Mouse (Mus musculus) forebrain, embryonic 14.5 days (tissue): ENCODE measurements around the gene Fam169b. TPM values are rescaled to one million over a fixed set of nuclear protein-coding genes. Genes with fewer than 3 reads are reported as not detected.
"Not testable (repeated sequence)": the region's sequence is repeated elsewhere in the genome, so short reads cannot be mapped to it uniquely, and the experiment has no call there.

Experiments
- ATAC-seq: fragments of 200-750 bp; cut with Nextera tagmentation; 2 replicates; pipeline ENCODE4 v1.8.0; 2017; ENCODE audit warnings: mild to moderate bottlenecking, moderate library complexity
- DNase-seq: peaks from one replicate; pipeline ENCODE4 v3.0.0-alpha.2; 2015; ENCODE audit warnings: low spot score
- H3K27ac ChIP-seq: fragments of 300-500 bp; sonication (generic); 2 replicates; pipeline ENCODE4 v1.5.1; 2014; ENCODE audit warnings: low read depth, mild to moderate bottlenecking, control low read depth, low read length, moderate library complexity
- H3K27me3 ChIP-seq: fragments of 300-500 bp; sonication (generic); replicated peaks from 2 replicates; pipeline ENCODE4 v1.6.1; 2014; ENCODE audit warnings: low read length, control low read depth, mixed read lengths; ENCODE audit not compliant: control insufficient read depth, insufficient read depth
- H3K36me3 ChIP-seq: fragments of 300-500 bp; sonication (generic); 2 replicates; pipeline ENCODE4 v1.6.1; 2014; ENCODE audit warnings: low read length, control low read depth; ENCODE audit not compliant: control insufficient read depth, insufficient read depth
- H3K4me1 ChIP-seq: fragments of 300-500 bp; sonication (generic); 2 replicates; pipeline ENCODE4 v1.6.1; 2014; ENCODE audit warnings: antibody characterized with exemption, low read length, control low read depth; ENCODE audit not compliant: control insufficient read depth, insufficient read depth
- H3K4me2 ChIP-seq: fragments of 300-500 bp; sonication (generic); 2 replicates; pipeline ENCODE4 v1.6.1; 2014; ENCODE audit warnings: mild to moderate bottlenecking, control low read depth, low read length
- H3K4me3 ChIP-seq: fragments of 300-500 bp; sonication (generic); 2 replicates; pipeline ENCODE4 v1.5.1; 2014; ENCODE audit warnings: low read depth, low read length, control low read depth
- H3K9ac ChIP-seq: fragments of 300-500 bp; sonication (generic); 2 replicates; pipeline ENCODE4 v1.6.1; 2014; ENCODE audit warnings: mild to moderate bottlenecking, low read length, control low read depth, moderate library complexity
- H3K9me3 ChIP-seq: fragments of 300-500 bp; sonication (generic); replicated peaks from 2 replicates; pipeline ENCODE4 v1.6.1; 2016; ENCODE audit warnings: low read length, control low read depth, mixed read lengths; ENCODE audit not compliant: control insufficient read depth
- WGBS: fragments of 180-500 bp; shearing (Covaris S2); extraction: QIAGEN DNeasy Blood & Tissue Kit; methylation state at CpG from one replicate; pipeline ENCODE4 v1.1.7; 2014; 5-methylcytosine and 5-hydroxymethylcytosine counted together
- polyA plus RNA-seq: library from polyadenylated mRNA; unstranded; fragments of >200 nt; fragmentation: Nextera tagmentation; extraction: Ambion mirVana; gene quantifications from 2 replicates; pipeline ENCODE4 v1.2.1, GENCODE M21; 2014

Fam169b gene
- polyA plus RNA-seq, 1 experiment from 2014 or later, result 0.11 TPM

DNA sequence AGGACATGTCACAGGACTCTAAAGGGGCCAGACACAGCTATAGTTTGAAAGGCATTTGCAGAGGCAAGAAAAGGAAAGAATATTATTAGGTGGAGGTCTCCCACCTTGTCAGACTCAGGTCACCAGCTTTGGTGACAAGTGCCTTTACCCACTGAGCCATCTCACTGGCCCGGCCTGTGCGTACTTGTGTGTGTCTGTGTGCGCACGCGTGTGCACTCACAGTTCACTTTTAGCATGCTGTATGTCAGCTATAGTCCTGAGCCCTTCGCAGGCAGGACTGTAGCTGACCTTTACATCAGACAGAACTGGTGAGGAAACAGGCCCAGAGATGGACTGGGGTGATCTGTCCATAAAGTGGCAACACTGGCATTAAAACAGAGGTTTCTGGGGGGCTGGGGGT lies 4.7 kb downstream of the Fam169b start:
- H3K9ac ChIP-seq, result no peak overlapping the region
- 92% methylated on average over 6 of the region's 6 CpGs for WGBS
- H3K27ac ChIP-seq, result no peak overlapping the region
- H3K4me2 ChIP-seq, result no peak overlapping the region
- H3K9me3 ChIP-seq, result no peaks in the 10 kb centered on the region
- H3K4me1 ChIP-seq, result peaks cover 9% of the 10 kb centered on the region
- no peak overlapping the region for H3K4me3 ChIP-seq
- H3K36me3 ChIP-seq, result no peaks in the 10 kb centered on the region
- H3K27me3 ChIP-seq, result peaks cover 7% of the 10 kb centered on the region; the same call in 1 of the 2 replicates
- DNase-seq (no peak), ATAC-seq (no peak)

DNA sequence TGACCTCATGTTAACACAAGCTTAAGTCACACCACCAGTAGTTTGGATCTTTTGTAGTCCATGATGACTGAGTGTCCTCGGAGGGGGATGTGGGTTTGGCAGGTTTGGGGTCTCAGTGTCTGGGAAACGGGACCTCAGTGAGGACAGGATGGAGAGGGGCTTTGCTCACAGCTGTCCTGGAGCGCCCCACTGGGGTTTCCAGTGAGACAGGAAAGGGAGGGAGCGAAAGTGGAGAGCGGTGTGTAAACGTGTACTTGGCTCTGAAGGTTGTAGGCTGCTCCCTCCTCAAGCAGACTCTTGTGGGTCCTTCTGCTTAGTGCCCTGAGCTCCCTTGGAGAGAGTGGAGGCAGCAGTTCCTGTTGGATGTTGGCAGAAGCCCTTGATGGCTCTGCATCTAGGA lies 5.3 kb downstream of the Fam169b start:
- no peak for ATAC-seq

DNA sequence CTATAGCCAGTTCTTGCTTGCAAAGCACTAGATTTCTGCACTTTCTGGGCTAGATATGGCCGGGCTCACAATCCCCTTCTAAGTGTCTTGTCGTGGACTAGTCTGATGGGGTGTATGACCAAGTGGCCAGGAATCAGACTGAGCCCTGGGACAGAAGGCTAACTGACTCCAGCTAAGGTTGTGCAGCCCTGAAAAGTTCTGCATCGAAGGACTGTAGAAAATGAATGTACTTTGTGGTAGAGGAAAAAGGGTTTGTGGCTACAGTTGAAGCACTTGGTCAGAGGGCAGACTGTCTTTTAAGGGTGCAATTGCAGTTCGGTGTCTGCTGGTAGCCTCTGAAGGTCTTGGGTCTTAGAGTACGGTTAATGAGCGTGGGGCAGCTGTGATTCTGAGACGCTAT lies 5.8 kb downstream of the Fam169b start:
- no peak for ATAC-seq
- DNase-seq, result no peak
- H3K27me3 ChIP-seq, result peaks cover 7% of the 10 kb centered on the region; the same call in 1 of the 2 replicates
- no peaks in the 10 kb centered on the region for H3K9me3 ChIP-seq
- H3K36me3 ChIP-seq, result no peaks in the 10 kb centered on the region
- H3K4me1 ChIP-seq, result peaks cover 9% of the 10 kb centered on the region
- no peak overlapping the region for H3K27ac ChIP-seq
- no peak overlapping the region for H3K4me2 ChIP-seq
- H3K4me3 ChIP-seq, result no peak overlapping the region
- H3K9ac ChIP-seq, result no peak overlapping the region
- WGBS, result 85% methylated on average over 7 of the region's 7 CpGs

More for the DNA sequence above, 5.3 kb downstream of the Fam169b start:
- peaks cover 9% of the 10 kb centered on the region for H3K4me1 ChIP-seq
- peaks cover 7% of the 10 kb centered on the region; the same call in 1 of the 2 replicates for H3K27me3 ChIP-seq
- H3K4me3 ChIP-seq, result no peak overlapping the region
- WGBS, result 82% methylated on average over 6 of the region's 6 CpGs
- no peak for DNase-seq
- H3K4me2 ChIP-seq, result no peak overlapping the region
- H3K9ac ChIP-seq, result no peak overlapping the region
- no peaks in the 10 kb centered on the region for H3K9me3 ChIP-seq
- H3K27ac ChIP-seq, result no peak overlapping the region
- no peaks in the 10 kb centered on the region for H3K36me3 ChIP-seq

- Histone ChIP-seq H3K36me3 (no peaks in the 10 kb centered on the region), H3K4me3 (no peak overlapping the region), H3K4me1 (peaks cover 9% of the 10 kb centered on the region), H3K9ac (no peak overlapping the region), H3K4me2 (no peak overlapping the region), H3K9me3 (no peaks in the 10 kb centered on the region), H3K27ac (no peak overlapping the region), H3K27me3 (peaks cover 7% of the 10 kb centered on the region; the same call in 1 of the 2 replicates)
- no peak for ATAC-seq
- no peak for DNase-seq
- WGBS, result 95% methylated on average over 19 of the region's 19 CpGs
Observed at GRCm38 (mm10) chr7:68280352-68280869, 6.8 kb downstream of the Fam169b start.

- Histone ChIP-seq H3K27ac (no peak overlapping the region), H3K9ac (no peak overlapping the region), H3K9me3 (no peaks in the 10 kb centered on the region), H3K4me1 (peaks cover 2% of the 10 kb centered on the region), H3K4me3 (no peak overlapping the region), H3K27me3 (peaks cover under 1% of the 10 kb centered on the region; the same call in 1 of the 2 replicates), H3K4me2 (no peak overlapping the region), H3K36me3 (no peaks in the 10 kb centered on the region)
- DNase-seq (no peak), ATAC-seq (no peak)
- 70% methylated on average over 5 of the region's 5 CpGs for WGBS
Observed at GRCm38 (mm10) chr7:68281341-68281740, 7.7 kb downstream of the Fam169b start.

DNA sequence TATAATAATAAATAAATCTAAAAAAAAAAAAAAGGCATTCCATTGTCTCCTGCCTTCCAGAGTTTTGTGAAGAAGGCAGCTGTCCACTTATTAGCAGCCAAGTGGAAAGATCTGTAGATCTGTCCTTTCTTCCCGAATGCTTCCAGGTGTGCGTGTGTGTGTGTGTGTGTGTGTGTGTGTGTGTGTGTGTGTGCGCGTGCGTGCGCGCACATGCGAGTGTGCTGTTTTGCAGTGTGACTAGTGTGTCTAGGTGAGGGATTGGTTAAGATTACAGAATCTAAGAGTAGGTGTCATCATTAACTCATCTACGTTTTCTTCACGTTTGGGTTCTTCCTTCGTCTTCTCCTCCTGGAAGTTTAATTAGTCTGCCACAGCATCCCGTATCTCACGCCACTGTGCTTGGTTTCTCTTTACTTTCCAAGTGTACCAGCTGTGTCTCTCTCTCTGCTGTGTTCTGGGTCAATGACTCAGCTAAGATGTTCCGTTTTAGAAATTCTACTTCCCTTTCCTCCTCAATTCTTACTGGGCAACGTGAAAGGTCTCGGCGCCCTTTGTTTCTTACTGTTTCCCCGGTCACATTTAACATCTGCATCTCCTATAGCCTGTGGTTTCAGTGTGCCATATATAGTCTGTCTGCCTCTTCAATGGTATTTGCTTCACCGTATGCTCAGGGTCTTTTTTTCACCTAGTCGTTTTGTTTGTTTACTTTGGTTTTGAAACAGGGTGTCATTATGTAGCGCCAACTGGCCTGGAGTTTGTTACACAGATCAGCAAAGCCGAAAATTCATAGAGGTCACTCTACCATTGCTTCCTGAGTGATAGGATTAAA lies 8.9 kb downstream of the Fam169b start:
- Histone ChIP-seq H3K36me3 (no peaks in the 10 kb centered on the region), H3K4me2 (no peak overlapping the region), H3K27me3 (no peaks in the 10 kb centered on the region), H3K9ac (no peak overlapping the region), H3K4me3 (no peak overlapping the region), H3K9me3 (no peaks in the 10 kb centered on the region), H3K27ac (no peak overlapping the region), H3K4me1 (no peaks in the 10 kb centered on the region)
- WGBS, result 94% methylated on average over 22 of the region's 22 CpGs
- DNase-seq (no peak), ATAC-seq (no peak)

GRCm38 (mm10) chr7:68283133-68283520 lies 9.5 kb downstream of the Fam169b start:
- ATAC-seq, H3K36me3 ChIP-seq: not testable (repeated sequence)

GRCm38 (mm10) chr7:68283776-68284175 lies 10.1 kb downstream of the Fam169b start:
- H3K4me3 ChIP-seq, result no peak overlapping the region
- H3K27ac ChIP-seq, result no peak overlapping the region
- no peaks in the 10 kb centered on the region for H3K36me3 ChIP-seq
- no peak for DNase-seq
- no peak overlapping the region for H3K4me2 ChIP-seq
- no peak overlapping the region for H3K9ac ChIP-seq
- H3K9me3 ChIP-seq, result no peaks in the 10 kb centered on the region
- H3K4me1 ChIP-seq, result no peaks in the 10 kb centered on the region
- WGBS, result 93% methylated on average over 7 of the region's 7 CpGs
- no peaks in the 10 kb centered on the region for H3K27me3 ChIP-seq
- no peak for ATAC-seq

More at GRCm38 (mm10) chr7:68283133-68283520, 9.5 kb downstream of the Fam169b start:
- H3K4me2 ChIP-seq, H3K4me1 ChIP-seq, H3K9me3 ChIP-seq, H3K4me3 ChIP-seq, H3K27me3 ChIP-seq, H3K9ac ChIP-seq, H3K27ac ChIP-seq, DNase-seq: not testable (repeated sequence)
- 83% methylated on average over 4 of the region's 4 CpGs for WGBS

DNA sequence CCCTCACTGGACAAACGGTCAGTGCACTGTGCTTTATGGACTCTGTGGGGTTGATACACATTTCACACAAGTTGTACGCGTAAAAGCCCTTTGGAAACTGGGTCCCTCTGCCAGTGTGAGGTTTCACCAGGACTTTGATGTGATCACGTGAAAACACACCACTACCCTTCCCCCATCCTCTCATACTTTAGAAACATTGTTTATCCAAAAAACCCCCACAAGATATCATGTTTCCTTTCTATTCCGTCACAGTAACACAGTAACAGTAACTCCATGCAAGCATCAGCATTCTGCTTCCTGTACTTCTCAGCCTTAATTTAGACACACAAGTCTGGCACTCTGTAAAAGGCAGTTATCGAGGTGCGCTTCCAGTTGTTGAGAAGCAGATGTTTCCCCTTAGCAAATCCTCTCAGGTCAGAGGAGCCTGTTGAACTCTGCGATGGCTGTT lies 12.2 kb downstream of the Fam169b start:
- Histone ChIP-seq H3K9ac (no peak overlapping the region), H3K27ac (no peak overlapping the region), H3K4me3 (no peak overlapping the region), H3K4me1 (no peaks in the 10 kb centered on the region), H3K27me3 (no peaks in the 10 kb centered on the region), H3K36me3 (no peaks in the 10 kb centered on the region), H3K4me2 (no peak overlapping the region), H3K9me3 (no peaks in the 10 kb centered on the region)
- ATAC-seq (no peak), DNase-seq (no peak)
- 88% methylated on average over 8 of the region's 8 CpGs for WGBS
